Mouse (Mus musculus) limb, embryonic 13.5 days (tissue): ENCODE data around the gene Shisal1. TPM values are rescaled to one million over a fixed set of nuclear protein-coding genes. Genes with fewer than 3 reads are reported as not detected.

Experiments
- ATAC-seq: fragments of 200-750 bp; cut with Nextera tagmentation; 2 replicates; pipeline ENCODE4 v1.8.0; 2017; ENCODE audit warnings: low read depth, moderate number of reproducible peaks, moderate TSS enrichment; ENCODE audit not compliant: low FRiP score
- H3K27ac ChIP-seq: fragments of 300-500 bp; sonication (generic); 2 replicates; pipeline ENCODE4 v1.5.1; 2015; ENCODE audit warnings: inconsistent platforms, mild to moderate bottlenecking, moderate library complexity
- H3K27me3 ChIP-seq: fragments of 300-500 bp; sonication (generic); 2 replicates; pipeline ENCODE4 v1.6.1; 2015; ENCODE audit warnings: mild to moderate bottlenecking, inconsistent platforms
- H3K36me3 ChIP-seq: fragments of 300-500 bp; sonication (generic); 2 replicates; pipeline ENCODE4 v1.6.1; 2015; ENCODE audit warnings: inconsistent platforms, mild to moderate bottlenecking, moderate library complexity
- H3K4me1 ChIP-seq: fragments of 300-500 bp; sonication (generic); 2 replicates; pipeline ENCODE4 v1.6.1; 2015; ENCODE audit warnings: inconsistent platforms
- H3K4me2 ChIP-seq: fragments of 300-500 bp; sonication (generic); replicated peaks from 2 replicates; pipeline ENCODE4 v1.6.1; 2015; ENCODE audit warnings: inconsistent platforms, mild to moderate bottlenecking, moderate library complexity
- H3K4me3 ChIP-seq: fragments of 300-500 bp; sonication (generic); 2 replicates; pipeline ENCODE4 v1.5.1; 2015; ENCODE audit warnings: moderate library complexity, mild to moderate bottlenecking, inconsistent platforms
- H3K9ac ChIP-seq: fragments of 300-500 bp; sonication (generic); 2 replicates; pipeline ENCODE4 v1.6.1; 2015; ENCODE audit warnings: mild to moderate bottlenecking, inconsistent platforms
- H3K9me3 ChIP-seq: fragments of 300-500 bp; sonication (generic); 2 replicates; pipeline ENCODE4 v1.6.1; 2016; ENCODE audit warnings: inconsistent platforms
- WGBS: fragments of 180-500 bp; shearing (Covaris S2); methylation state at CpG from one replicate; pipeline ENCODE4 v1.1.7; 2015; 5-methylcytosine and 5-hydroxymethylcytosine counted together
- polyA plus RNA-seq: library from polyadenylated mRNA; unstranded; fragments of >200 nt; fragmentation: Nextera tagmentation; extraction: Ambion mirVana; gene quantifications from 2 replicates; pipeline ENCODE4 v1.2.1, GENCODE M21; 2015

Shisal1 gene
- polyA plus RNA-seq, 1 experiment from 2014 or later, result 2.0 TPM

DNA sequence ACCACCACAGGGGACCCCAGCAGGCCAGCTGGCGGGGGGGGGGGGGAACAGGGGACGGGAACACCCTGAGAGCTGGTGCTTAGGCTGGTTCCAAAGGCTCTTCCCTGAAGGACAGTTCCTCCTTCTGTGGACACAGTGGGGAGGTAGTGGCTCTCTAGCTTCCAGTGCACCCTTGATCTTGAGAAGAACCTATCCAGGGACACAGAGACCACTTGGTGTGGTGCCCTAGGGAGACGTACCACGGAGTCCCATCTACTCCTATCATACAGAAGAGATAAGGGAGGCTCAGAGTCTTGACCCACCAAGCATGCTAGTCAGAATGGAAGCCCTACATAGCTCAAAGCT, 28.7 kb downstream of the Shisal1 start:
- no peaks in the 10 kb centered on the region for H3K9me3 ChIP-seq
- 52% methylated on average over 4 of the region's 4 CpGs for WGBS
- peaks cover 19% of the 10 kb centered on the region; the same call in 1 of the 2 replicates for H3K27me3 ChIP-seq
- no peak overlapping the region for H3K27ac ChIP-seq
- no peak overlapping the region for H3K4me2 ChIP-seq
- no peaks in the 10 kb centered on the region for H3K36me3 ChIP-seq
- H3K9ac ChIP-seq, result no peak overlapping the region
- H3K4me1 ChIP-seq, result peaks cover 24% of the 10 kb centered on the region
- no peak for ATAC-seq
- H3K4me3 ChIP-seq, result no peak overlapping the region

DNA sequence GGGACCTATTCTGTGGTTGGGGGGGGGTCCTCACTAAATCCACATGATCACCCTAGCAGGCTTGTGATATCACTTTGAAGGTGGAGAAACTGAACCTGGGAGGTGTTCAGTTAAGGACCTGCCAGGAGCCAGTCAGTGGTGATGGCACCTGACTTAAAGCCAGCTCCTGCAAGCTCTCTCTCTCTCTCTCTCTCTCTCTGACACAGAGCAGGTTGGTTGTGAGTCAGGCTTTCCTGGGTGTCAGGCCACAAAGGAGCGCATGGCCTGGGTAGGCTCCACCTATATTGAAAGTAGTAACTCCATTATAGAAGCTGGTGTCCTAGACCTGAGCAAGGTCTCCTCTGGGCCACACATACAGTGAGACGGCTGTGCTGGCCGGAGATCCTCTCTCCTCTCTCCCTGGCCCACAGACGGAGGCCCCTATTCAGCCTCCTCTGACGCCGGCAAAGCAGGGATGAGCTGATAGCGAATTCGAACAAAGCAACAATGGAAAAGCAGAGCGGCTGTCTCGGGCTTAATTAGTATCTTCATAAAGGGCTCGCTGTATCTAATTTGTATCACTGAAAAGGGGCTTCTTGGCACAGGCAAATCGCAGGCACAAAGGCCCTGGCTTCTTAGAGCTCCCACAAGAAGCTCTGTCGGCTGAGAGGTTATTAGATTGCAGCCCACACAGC, 29.2 kb downstream of the Shisal1 start:
- 59% methylated on average over 13 of the region's 13 CpGs for WGBS
- Histone ChIP-seq H3K36me3 (no peaks in the 10 kb centered on the region), H3K9ac (no peak overlapping the region), H3K4me1 (peaks cover 26% of the 10 kb centered on the region), H3K27ac (no peak overlapping the region), H3K27me3 (peaks cover 19% of the 10 kb centered on the region; the same call in 1 of the 2 replicates), H3K4me2 (no peak overlapping the region), H3K4me3 (no peak overlapping the region), H3K9me3 (no peaks in the 10 kb centered on the region)
- ATAC-seq, result no peak

DNA sequence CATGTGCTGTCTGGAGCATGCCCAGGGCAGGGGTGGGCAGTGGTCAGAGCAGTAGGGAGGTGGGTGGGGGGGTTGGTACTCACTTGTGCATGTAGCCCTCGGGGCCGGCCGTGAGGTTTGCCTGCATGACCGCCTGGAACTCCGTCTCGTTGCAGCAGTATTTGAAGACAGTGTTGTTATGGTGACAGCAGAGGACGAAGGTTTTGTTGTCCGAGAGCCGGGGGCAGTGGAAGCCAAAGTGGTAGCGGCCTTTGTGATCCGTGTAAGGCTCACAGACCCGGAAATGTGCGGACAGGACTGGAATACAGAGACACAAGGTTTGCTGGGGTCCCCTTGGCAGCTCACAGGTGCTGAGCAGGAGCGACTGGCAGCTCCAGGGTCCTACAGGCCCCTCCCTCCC, 29.9 kb downstream of the Shisal1 start:
- H3K9me3 ChIP-seq, result no peaks in the 10 kb centered on the region
- peaks cover 19% of the 10 kb centered on the region; the same call in 1 of the 2 replicates for H3K27me3 ChIP-seq
- H3K4me3 ChIP-seq, result no peak overlapping the region
- peaks cover 28% of the 10 kb centered on the region for H3K4me1 ChIP-seq
- H3K36me3 ChIP-seq, result no peaks in the 10 kb centered on the region
- ATAC-seq, result no peak
- WGBS, result 83% methylated on average over 14 of the region's 14 CpGs
- no peak overlapping the region for H3K4me2 ChIP-seq
- no peak overlapping the region for H3K9ac ChIP-seq
- H3K27ac ChIP-seq, result no peak overlapping the region

DNA sequence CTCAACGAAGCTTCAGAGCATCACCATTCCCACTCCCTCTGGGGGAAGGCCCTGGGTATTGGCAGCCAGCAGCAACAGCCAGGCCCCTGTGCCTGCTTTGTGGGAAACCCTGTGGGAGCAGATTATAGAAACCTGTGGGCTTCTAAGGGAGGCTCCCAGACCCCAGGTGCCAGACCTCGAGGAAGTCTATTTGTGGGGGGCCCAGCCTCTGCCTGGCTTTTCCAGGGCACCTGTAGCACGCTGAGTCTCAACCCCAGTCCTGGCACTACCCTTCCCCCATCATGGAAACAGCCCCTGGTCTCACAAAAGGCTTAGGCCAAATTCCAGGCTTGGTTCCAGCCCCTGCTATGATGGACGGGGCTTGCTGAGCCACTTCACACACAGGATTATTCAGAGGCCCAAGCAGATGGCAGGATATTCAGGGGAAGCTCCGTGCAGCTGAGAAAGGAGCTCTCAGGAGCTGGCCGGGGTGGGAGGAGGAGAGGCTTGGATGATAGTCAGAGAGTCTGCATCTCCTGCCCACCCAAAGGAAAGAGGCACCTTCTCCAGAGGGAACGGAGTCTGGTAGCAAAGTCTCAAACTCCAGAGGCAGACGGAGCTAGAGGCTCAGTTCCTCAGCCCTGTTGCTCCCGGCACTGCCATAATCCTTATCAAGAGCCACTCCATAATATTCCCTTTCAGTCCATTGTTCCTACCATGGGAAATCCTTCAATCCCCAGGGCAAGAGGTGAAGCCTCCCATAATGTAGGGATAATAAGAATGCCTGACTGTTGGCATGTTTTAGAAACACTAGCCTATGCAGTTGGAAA, 32.7 kb downstream of the Shisal1 start:
- no peaks in the 10 kb centered on the region for H3K9me3 ChIP-seq
- peak; percentile 10; the same call in 1 of the 2 replicates for ATAC-seq
- H3K4me1 ChIP-seq, result peaks cover 32% of the 10 kb centered on the region
- WGBS, result 42% methylated on average over 9 of the region's 9 CpGs
- no peaks in the 10 kb centered on the region for H3K36me3 ChIP-seq
- no peak overlapping the region for H3K27ac ChIP-seq
- H3K4me2 ChIP-seq, result no peak overlapping the region
- no peak overlapping the region; the same call in 1 of the 2 replicates for H3K9ac ChIP-seq
- peaks cover 9% of the 10 kb centered on the region; the same call in 1 of the 2 replicates for H3K27me3 ChIP-seq
- H3K4me3 ChIP-seq, result no peak overlapping the region

DNA sequence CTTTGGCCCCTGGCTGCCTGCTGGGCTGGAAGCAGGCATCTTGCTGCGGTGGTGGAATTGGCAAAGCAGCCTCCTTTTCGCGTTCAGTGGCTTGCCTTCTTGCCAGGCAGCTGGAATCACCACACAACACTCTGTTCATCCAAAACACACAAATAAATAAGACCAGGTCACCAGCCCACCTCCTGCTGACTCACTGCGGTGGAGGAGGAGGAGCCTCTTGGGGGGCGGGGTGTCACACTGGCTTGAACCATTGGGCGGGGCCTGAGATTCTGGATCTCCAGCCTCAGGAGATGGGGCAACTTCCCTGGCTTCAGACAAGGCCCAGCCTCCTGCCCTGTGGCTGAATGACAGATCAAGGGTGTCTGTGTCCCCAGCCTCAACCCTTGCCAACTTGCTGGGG, 34.5 kb downstream of the Shisal1 start:
- H3K9ac ChIP-seq, result no peak overlapping the region
- no peak overlapping the region for H3K27ac ChIP-seq
- H3K36me3 ChIP-seq, result no peaks in the 10 kb centered on the region
- peaks cover 47% of the 10 kb centered on the region for H3K4me1 ChIP-seq
- peaks cover 6% of the 10 kb centered on the region; the same call in 1 of the 2 replicates for H3K27me3 ChIP-seq
- peak; percentile 41; the same call in 1 of the 2 replicates for ATAC-seq
- H3K4me3 ChIP-seq, result no peak overlapping the region
- WGBS, result 12% methylated on average over 6 of the region's 6 CpGs
- no peaks in the 10 kb centered on the region for H3K9me3 ChIP-seq
- no peak overlapping the region for H3K4me2 ChIP-seq

DNA sequence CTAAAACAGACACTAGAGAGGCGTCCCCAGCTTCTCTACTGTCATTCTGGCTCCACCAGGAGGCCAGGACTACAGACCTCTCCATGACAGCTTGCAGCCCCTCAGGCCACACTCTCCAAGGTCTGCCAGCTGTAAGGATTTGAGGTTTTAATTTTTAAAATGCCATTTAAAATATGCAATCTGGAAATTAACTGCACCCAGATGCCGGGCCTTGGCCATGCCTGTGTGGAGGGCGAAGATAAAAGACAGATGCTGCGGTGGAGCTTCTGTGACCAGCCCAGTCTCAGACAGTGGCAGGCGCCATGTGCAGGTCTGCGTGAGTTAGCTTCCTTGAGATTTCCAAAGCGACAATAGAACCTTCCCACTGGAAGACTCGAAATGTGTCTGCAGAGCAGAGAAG, 36.8 kb downstream of the Shisal1 start:
- Histone ChIP-seq H3K4me1 (peaks cover 55% of the 10 kb centered on the region), H3K4me2 (no peak overlapping the region), H3K4me3 (no peak overlapping the region), H3K36me3 (no peaks in the 10 kb centered on the region), H3K9ac (no peak overlapping the region), H3K9me3 (no peaks in the 10 kb centered on the region), H3K27me3 (peaks cover 11% of the 10 kb centered on the region; the same call in 1 of the 2 replicates), H3K27ac (peak overlapping the region; percentile 15; the same call in 1 of the 2 replicates)
- 29% methylated on average over 8 of the region's 8 CpGs for WGBS
- peak; percentile 24; the same call in 1 of the 2 replicates for ATAC-seq

DNA sequence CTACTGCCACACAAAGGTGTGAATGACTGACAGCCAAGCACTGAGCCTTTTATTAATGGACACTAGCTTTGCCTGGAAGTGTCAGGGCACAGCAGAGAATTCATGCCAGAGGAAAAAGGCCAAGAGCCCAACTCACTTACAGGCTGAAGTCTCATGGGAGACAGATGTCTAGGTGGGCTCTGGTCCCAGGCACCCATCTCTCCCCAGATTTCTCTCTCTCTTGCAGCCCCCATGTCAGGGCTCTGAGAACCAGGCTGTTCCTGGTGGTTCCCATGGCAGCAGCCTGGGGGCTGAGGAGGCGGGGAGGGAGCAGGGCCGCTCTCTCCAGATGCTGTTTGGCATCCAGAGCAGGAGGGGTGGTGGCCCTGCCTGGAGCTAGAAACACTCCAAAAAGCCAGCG, 38.3 kb downstream of the Shisal1 start:
- 28% methylated on average over 3 of the region's 3 CpGs for WGBS
- no peak overlapping the region for H3K9ac ChIP-seq
- no peak for ATAC-seq
- peaks cover 44% of the 10 kb centered on the region for H3K4me1 ChIP-seq
- no peak overlapping the region for H3K27ac ChIP-seq
- H3K4me2 ChIP-seq, result no peak overlapping the region
- H3K36me3 ChIP-seq, result no peaks in the 10 kb centered on the region
- no peaks in the 10 kb centered on the region for H3K9me3 ChIP-seq
- peaks cover 14% of the 10 kb centered on the region; the same call in 1 of the 2 replicates for H3K27me3 ChIP-seq
- no peak overlapping the region for H3K4me3 ChIP-seq

DNA sequence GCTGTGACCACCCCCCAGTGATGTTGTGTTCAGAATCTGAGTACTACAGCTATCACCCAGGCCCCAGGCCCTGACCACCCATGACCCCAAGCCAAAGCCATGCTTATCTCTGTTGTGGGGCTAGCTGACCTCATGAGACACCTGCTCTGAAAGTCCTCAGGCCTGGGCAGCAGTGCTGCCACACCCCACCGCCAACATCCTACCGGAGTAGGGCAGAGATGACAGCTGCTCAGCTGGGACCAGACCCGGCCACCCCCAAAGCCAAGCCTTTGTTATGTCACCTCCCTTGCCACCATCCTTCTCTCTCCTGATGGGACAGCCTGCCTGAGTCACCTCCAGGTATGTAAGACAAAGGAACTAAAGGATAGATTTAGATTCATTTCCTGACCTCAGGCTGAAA, 41.1 kb downstream of the Shisal1 start:
- Histone ChIP-seq H3K9ac (no peak overlapping the region), H3K4me2 (no peak overlapping the region), H3K4me1 (peaks cover 36% of the 10 kb centered on the region), H3K27me3 (peaks cover 14% of the 10 kb centered on the region; the same call in 1 of the 2 replicates), H3K36me3 (no peaks in the 10 kb centered on the region), H3K9me3 (no peaks in the 10 kb centered on the region), H3K4me3 (no peak overlapping the region), H3K27ac (no peak overlapping the region)
- no peak for ATAC-seq
- 93% methylated on average over 3 of the region's 3 CpGs for WGBS

DNA sequence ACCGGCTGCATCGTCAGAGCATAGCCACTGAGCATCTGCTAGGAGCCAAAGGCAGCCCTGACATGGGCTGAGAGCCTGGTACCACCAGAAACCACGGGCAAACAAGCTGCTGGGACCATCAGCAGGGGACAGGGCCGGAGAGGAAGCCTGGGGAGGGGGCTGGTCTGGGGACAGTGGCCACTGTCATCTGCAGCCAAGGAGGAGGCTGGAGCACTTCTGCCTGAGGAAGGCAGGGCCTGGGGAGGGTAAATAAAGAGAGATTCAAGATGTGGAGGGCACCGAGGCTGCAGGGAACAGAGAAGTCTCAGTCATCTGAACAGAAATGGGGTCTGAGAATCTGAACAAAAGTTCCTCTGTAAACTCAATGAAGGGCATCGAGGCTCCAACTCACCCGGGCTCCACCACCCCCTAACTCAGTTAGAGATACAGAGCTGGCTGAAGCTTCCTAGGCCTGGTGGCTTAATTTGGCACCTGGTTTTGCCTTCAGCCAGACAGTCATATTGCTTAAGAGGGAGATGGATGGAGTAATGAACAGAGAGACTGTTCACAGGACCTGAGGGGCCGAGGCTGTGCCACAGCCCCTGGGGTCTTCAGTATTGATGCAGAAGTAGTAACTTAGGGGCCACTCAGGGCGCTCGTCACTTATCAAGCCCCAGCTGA, 43.3 kb downstream of the Shisal1 start:
- WGBS, result 80% methylated on average over 10 of the region's 10 CpGs
- Histone ChIP-seq H3K4me2 (no peak overlapping the region), H3K27ac (no peak overlapping the region; the same call in 1 of the 2 replicates), H3K27me3 (peaks cover 14% of the 10 kb centered on the region), H3K4me1 (peaks cover 18% of the 10 kb centered on the region), H3K9me3 (no peaks in the 10 kb centered on the region), H3K36me3 (no peaks in the 10 kb centered on the region), H3K9ac (no peak overlapping the region), H3K4me3 (no peak overlapping the region)
- ATAC-seq, result no peak

DNA sequence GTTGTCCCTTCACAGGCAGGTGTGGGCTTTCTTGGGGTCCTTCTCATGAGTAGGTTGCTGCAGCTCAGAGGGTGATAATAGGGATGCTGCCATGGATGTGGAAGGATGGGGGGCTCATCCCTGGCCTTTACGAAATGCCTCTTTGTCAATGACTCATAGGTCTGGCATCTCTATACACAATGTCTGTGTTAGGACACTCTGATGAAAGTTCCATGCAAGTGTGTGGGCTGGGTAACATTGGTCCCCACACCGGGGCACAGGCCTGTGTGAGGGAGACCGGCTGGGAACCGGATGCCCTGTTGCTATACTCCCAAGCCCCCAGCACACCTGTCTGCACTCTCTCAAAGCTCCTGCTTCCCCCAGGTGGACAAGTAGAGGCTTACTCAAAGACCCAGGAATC, 48.3 kb downstream of the Shisal1 start:
- no peak overlapping the region for H3K27ac ChIP-seq
- WGBS, result 90% methylated on average over 4 of the region's 4 CpGs
- no peaks in the 10 kb centered on the region for H3K4me1 ChIP-seq
- no peak for ATAC-seq
- H3K9me3 ChIP-seq, result no peaks in the 10 kb centered on the region
- no peak overlapping the region for H3K4me3 ChIP-seq
- no peaks in the 10 kb centered on the region; the same call in none of the 2 replicates for H3K27me3 ChIP-seq
- H3K9ac ChIP-seq, result no peak overlapping the region
- no peak overlapping the region for H3K4me2 ChIP-seq
- H3K36me3 ChIP-seq, result no peaks in the 10 kb centered on the region

DNA sequence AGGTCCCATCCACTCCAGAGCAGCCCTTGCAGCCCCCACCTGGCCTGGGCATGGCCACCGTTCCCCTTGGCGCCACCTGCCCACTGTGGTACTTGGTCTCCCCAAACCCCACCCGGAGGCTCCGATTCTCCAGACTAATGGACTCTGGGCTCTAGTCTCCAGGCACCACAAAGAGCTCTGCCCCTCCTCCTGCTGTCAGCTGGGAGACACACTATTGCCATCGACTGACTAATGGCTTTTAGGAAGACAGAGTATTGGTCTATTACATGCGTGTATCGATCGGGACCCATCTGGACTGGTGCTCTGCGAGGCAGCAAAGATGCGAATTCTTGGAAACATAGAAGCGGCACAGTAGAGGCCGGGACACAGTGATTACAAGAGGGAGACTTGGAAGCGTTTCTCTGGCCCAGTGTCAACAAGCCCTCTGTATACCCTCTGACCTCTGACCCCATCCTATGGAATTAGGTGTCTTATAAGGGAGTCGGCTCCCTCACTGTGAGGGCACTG, 49.2 kb downstream of the Shisal1 start:
- no peak overlapping the region for H3K27ac ChIP-seq

More for the DNA sequence above, 49.2 kb downstream of the Shisal1 start:
- no peak overlapping the region for H3K9ac ChIP-seq
- H3K36me3 ChIP-seq, result no peaks in the 10 kb centered on the region
- WGBS, result 74% methylated on average over 14 of the region's 14 CpGs
- no peak overlapping the region for H3K4me2 ChIP-seq
- H3K4me3 ChIP-seq, result no peak overlapping the region
- no peaks in the 10 kb centered on the region for H3K9me3 ChIP-seq
- ATAC-seq, result no peak
- no peaks in the 10 kb centered on the region; the same call in 1 of the 2 replicates for H3K27me3 ChIP-seq
- peaks cover 4% of the 10 kb centered on the region; the same call in 1 of the 2 replicates for H3K4me1 ChIP-seq
